Mouse (Mus musculus) kidney, adult 2 months (tissue): ENCODE data around the gene Hebp1.

Experiments
- CTCF ChIP-seq: fragments of 200-500 bp; conservative IDR thresholded peaks from 2 replicates; pipeline ENCODE4 v1.5.1; 2011; ENCODE audit warnings: low read depth, mild to moderate bottlenecking, control low read depth, low read length, moderate library complexity, mixed read lengths; ENCODE audit not compliant: insufficient read depth, insufficient read length
- POLR2A ChIP-seq: fragments of 200-500 bp; IDR thresholded peaks from one replicate; pipeline ENCODE4 v1.6.1; 2011; ENCODE audit warnings: low read depth, low read length, control low read depth

DNA sequence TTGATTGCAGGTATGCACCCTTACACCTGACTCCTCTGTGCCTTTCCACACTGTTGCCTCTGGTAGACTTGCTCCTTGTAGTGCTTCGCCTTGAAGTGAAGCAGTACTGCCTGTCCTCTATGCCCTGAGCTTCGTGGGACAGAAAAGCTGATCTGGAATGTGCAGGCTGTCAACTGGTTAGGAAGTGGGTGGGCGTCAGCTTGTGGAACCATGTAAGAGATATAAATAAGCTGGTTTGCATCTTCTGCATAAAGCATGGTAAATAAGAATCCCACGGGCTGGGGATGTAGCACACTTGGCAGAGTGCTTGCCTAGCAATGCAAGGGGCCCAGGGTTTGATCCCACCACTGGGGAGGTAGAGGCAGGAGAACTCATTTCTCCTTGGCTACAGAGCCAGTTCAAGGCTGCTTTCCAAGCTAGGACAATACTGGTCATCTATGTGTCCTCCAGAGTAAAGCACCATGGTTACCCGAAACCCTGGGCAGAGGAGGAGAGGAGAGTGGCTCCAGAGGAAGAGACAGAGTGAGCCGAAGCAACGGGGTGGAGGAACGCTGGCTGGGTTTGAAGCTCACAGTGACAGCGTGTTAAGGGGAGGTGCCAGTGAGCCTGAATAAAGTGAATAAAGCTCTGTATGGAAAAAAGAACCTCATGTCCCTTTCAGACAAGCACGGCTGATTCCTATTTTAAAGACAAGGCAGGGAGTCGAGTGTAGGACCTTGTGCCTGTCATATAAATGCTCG is 34.8 kb upstream of the Hebp1 start:
- TF ChIP-seq CTCF, result no peak
- no peak for TF ChIP-seq POLR2A
